Mouse (Mus musculus) spleen, adult 12 weeks (tissue): ENCODE data around the gene Alox5.

Experiments used
- DNase-seq: peaks from one replicate; pipeline ENCODE4 v3.0.0; 2022; ENCODE audit warnings: low spot score

Alox5 gene

GRCm38 (mm10) chr6:116385194-116386044 is 75.6 kb downstream of the Alox5 start:
- DNase-seq, result no peak

DNA sequence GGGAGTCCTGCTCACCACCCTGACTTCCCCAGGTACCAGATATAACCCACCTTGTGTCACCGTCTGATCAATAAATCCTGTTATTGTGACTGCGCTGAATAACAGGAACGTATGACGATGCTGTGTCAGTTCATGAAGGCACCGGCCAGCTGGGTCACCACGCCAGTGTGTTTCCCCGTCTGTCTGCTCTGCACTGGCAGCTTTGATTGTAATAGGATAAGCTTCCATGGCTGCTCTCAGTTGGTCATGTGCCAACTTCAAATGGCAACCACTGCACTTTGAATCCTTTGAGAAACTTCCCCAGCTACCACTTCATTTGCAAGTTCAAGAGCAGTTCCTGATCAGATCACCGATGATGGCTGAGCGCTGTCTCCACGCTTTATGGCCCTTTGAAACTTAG is 77.4 kb downstream of the Alox5 start:
- DNase-seq, result no peak

GRCm38 (mm10) chr6:116381605-116382004 is 79.4 kb downstream of the Alox5 start:
- no peak for DNase-seq

GRCm38 (mm10) chr6:116380157-116380556 is 80.8 kb downstream of the Alox5 start:
- DNase-seq, result no peak

GRCm38 (mm10) chr6:116378892-116379291 is 82.1 kb downstream of the Alox5 start:
- no peak for DNase-seq

GRCm38 (mm10) chr6:116374618-116375017 is 86.4 kb downstream of the Alox5 start:
- no peak for DNase-seq

DNA sequence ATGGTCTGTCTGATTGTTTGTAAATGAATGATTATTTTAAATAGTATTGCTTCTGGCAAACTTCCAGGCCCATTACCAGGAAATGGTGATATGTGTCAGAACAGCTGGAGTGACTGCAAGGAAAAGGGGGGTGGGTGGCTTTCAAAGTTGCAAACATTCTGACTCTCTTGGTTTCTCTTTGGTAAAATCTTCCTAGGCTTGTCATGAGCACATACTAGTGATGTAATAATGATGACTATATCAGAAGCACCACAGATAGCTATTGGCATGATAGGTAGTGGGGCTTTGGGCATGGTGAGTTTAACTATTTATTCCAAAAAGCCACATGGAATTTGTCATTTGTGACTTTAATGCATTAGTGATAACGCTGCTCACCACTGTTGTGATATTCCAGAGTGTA is 86.8 kb downstream of the Alox5 start:
- DNase-seq, result no peak

- no peak for DNase-seq
Measured at GRCm38 (mm10) chr6:116371500-116371899, 89.5 kb downstream of the Alox5 start.

- peak; percentile 46 for DNase-seq
Measured at GRCm38 (mm10) chr6:116370216-116370976, 90.6 kb downstream of the Alox5 start.

GRCm38 (mm10) chr6:116369811-116370210 is 91.2 kb downstream of the Alox5 start:
- no peak for DNase-seq

DNA sequence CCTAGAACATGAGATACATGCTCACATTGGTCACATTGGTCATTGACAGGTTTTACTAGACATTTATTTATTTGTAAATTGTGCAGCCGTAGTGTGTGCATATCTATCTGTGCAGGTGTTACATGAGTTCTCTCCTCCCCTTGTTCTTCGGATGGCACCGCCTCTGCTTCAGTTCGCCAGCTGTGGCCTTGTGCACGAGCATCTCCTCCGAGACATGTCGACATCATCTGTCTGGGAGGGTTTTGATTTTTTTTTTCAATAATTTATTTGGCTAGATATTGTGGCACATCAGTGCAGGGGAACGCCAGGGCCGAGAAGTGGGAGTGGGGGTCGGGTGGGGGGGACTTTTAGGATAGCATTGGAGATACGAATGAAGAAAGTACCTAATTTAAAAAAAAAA is 93.0 kb downstream of the Alox5 start:
- no peak for DNase-seq

GRCm38 (mm10) chr6:116361993-116362392 is 99.0 kb downstream of the Alox5 start:
- no peak for DNase-seq

DNA sequence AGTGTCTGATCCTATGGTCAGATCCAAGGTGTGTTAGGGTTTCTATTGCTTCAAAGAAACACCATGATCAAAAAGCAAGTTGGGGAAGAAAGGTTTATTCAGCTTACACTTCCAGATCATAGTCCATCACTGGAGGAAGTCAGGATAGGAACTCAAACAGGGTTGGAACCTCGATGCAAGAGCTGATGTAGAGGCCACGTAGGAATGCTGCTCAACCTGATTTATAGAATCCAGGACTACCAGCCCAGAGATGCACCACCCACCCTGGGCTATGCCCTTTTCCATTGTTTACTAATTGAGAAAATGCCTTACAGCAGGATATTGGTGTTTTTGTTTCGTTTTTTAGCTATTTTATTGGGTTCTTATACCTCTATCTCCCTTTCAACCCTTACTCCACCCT is 99.5 kb downstream of the Alox5 start:
- no peak for DNase-seq
